Mouse (Mus musculus) forebrain, embryonic 16.5 days (tissue): ENCODE data around the gene 9530068E07Rik. TPM values are rescaled to one million over a fixed set of nuclear protein-coding genes. Genes with fewer than 3 reads are reported as not detected.
"Not testable (repeated sequence)": the region's sequence is repeated elsewhere in the genome, so short reads cannot be mapped to it uniquely, and the experiment has no call there.

Experiments
- ATAC-seq: fragments of 200-750 bp; cut with Nextera tagmentation; 2 replicates; pipeline ENCODE4 v1.8.0; 2017; ENCODE audit warnings: mild to moderate bottlenecking, moderate library complexity
- H3K27ac ChIP-seq: fragments of 300-500 bp; sonication (generic); 2 replicates; pipeline ENCODE4 v1.5.1; 2014; ENCODE audit warnings: low read length, control low read depth
- H3K27me3 ChIP-seq: fragments of 300-500 bp; sonication (generic); replicated peaks from 2 replicates; pipeline ENCODE4 v1.6.1; 2014; ENCODE audit warnings: low read length; ENCODE audit not compliant: control insufficient read depth, insufficient read depth
- H3K36me3 ChIP-seq: fragments of 300-500 bp; sonication (generic); 2 replicates; pipeline ENCODE4 v1.6.1; 2014; ENCODE audit not compliant: control insufficient read depth, insufficient read depth
- H3K4me1 ChIP-seq: fragments of 300-500 bp; sonication (generic); replicated peaks from 2 replicates; pipeline ENCODE4 v1.6.1; 2014; ENCODE audit warnings: low read length; ENCODE audit not compliant: control insufficient read depth, insufficient read depth
- H3K4me2 ChIP-seq: fragments of 300-500 bp; sonication (generic); 2 replicates; pipeline ENCODE4 v1.6.1; 2014; ENCODE audit warnings: mild to moderate bottlenecking, low read length, control low read depth
- H3K4me3 ChIP-seq: fragments of 300-500 bp; sonication (generic); replicated peaks from 2 replicates; pipeline ENCODE4 v1.5.1; 2014; ENCODE audit warnings: mild to moderate bottlenecking, low read length, control low read depth
- H3K9ac ChIP-seq: fragments of 300-500 bp; sonication (generic); replicated peaks from 2 replicates; pipeline ENCODE4 v1.6.1; 2014; ENCODE audit warnings: low read depth, low read length, control low read depth
- H3K9me3 ChIP-seq: fragments of 300-500 bp; sonication (generic); 2 replicates; pipeline ENCODE4 v1.6.1; 2016; ENCODE audit warnings: low read length; ENCODE audit not compliant: control insufficient read depth
- WGBS: fragments of 180-500 bp; shearing (Covaris S2); extraction: QIAGEN DNeasy Blood & Tissue Kit; methylation state at CpG from one replicate; pipeline ENCODE4 v1.1.7; 2014; 5-methylcytosine and 5-hydroxymethylcytosine counted together
- polyA plus RNA-seq: library from polyadenylated mRNA; unstranded; fragments of >200 nt; fragmentation: Nextera tagmentation; extraction: Ambion mirVana; gene quantifications from 2 replicates; pipeline ENCODE4 v1.2.1, GENCODE M21; 2015

Gene 9530068E07Rik
- polyA plus RNA-seq: 116 and 124 TPM in 2 replicates

DNA sequence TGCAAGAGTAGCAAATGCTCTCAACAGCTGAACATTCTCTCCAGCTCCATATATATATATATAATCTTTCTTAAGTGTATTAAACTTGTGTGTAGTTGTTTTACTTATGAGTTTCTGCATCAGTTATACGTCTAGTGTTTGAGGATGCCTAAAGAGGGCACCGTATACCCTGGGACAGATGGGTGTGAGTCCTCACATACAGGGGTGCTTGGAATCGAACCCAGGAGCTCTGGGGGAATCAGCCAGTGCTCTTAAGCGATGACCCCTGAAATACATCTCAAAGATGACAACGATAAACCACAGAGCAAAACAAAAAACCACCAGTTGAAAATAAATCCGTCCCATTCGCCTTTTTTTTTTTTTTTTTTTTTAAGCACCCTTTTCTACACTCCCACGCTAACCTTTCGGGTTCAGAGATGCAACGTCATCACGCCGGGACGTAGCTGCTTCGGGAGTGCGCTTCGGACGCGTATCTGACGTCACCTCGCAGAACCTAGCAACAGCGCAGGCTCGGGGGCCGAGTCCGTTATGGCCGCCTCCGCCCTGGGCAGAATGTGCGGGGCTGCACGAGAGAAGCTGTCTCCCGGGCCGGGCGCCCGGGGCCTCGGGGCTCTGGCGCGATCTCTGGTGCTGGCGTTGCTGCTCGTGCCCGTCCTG lies at the start of gene 9530068E07Rik:
9530068E07Rik (plus strand) TSS at position 489 of the 657 bp plus-strand sequence.
- WGBS: 1% methylated on average over 38 of the region's 38 CpGs
- Histone ChIP-seq H3K9me3 (no peaks in the 10 kb centered on the region), H3K9ac (peak within 1 kb of the TSS; percentile 95), H3K27me3 (no peaks in the 10 kb centered on the region), H3K36me3 (no peaks in the 10 kb centered on the region), H3K4me3 (peak within 1 kb of the TSS; percentile 90), H3K27ac (peak within 1 kb of the TSS; percentile 93), H3K4me1 (peaks cover 10% of the 10 kb centered on the region), H3K4me2 (peak within 1 kb of the TSS; percentile 67)
- peak; percentile 97 for ATAC-seq

DNA sequence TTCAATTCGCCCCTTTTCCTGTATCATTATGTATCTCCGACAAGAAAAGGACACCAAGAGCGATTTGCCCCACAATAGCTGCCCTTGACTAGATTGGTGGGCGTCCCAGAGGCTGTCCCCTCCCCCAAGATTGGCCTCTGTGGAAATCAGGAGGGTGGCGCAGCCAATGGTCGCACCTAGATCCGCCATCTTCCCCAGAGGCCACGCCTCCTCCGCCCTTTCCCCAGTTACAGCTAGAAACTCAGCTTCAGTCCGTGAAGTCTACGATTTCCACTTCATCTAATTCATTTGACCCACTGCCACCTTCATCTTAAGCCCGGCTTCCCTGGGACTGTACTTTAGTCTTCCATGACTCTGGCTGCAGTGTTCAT lies 49.6 kb upstream of the 9530068E07Rik start:
- Histone ChIP-seq H3K9me3 (no peaks in the 10 kb centered on the region), H3K4me3 (peak overlapping the region; percentile 25), H3K9ac (no peak overlapping the region), H3K36me3 (no peaks in the 10 kb centered on the region), H3K4me1 (peaks cover 8% of the 10 kb centered on the region), H3K4me2 (peak overlapping the region; percentile 49), H3K27me3 (no peaks in the 10 kb centered on the region), H3K27ac (peak overlapping the region; percentile 56; the same call in 1 of the 2 replicates)
- 6% methylated on average over 12 of the region's 12 CpGs for WGBS
- peak; percentile 71 for ATAC-seq

GRCm38 (mm10) chr11:52348156-52348555 lies 48.1 kb upstream of the 9530068E07Rik start:
- no peaks in the 10 kb centered on the region for H3K36me3 ChIP-seq
- no peak overlapping the region for H3K9ac ChIP-seq
- H3K9me3 ChIP-seq: no peaks in the 10 kb centered on the region
- H3K27me3 ChIP-seq: no peaks in the 10 kb centered on the region
- H3K4me1 ChIP-seq: peaks cover 8% of the 10 kb centered on the region
- H3K4me3 ChIP-seq: no peak overlapping the region
- H3K4me2 ChIP-seq: no peak overlapping the region
- no peak overlapping the region for H3K27ac ChIP-seq
- no peak for ATAC-seq
- 83% methylated on average over 4 of the region's 4 CpGs for WGBS

DNA sequence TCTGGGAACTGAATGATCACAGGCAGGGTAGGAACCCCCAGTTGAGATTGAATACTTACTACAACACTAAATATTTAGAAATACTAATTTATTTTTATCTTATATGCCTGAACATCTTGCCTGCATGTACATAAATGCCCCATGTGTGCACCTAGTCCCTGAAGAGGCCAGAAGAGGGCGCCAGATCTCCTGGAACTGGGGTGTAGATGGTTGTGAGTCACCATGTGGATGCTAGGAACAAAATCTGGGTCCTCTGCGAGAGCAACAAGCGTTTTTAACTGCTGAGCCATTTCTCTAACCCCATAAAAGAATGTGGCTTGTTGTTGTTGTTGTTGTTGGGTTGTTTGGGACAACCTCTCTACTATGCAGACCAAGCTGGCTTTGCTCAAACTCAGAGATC lies 47.5 kb upstream of the 9530068E07Rik start:
- Histone ChIP-seq H3K4me3 (no peak overlapping the region), H3K9ac (no peak overlapping the region), H3K27me3 (no peaks in the 10 kb centered on the region), H3K4me1 (peaks cover 8% of the 10 kb centered on the region), H3K36me3 (no peaks in the 10 kb centered on the region), H3K4me2 (no peak overlapping the region), H3K27ac (no peak overlapping the region), H3K9me3 (no peaks in the 10 kb centered on the region)
- WGBS: 74% methylated on average over 3 of the region's 3 CpGs
- no peak for ATAC-seq

- H3K9me3 ChIP-seq: no peaks in the 10 kb centered on the region
- WGBS: 4% methylated on average over 9 of the region's 9 CpGs
- no peak overlapping the region for H3K4me2 ChIP-seq
- H3K4me3 ChIP-seq: no peak overlapping the region
- peaks cover 5% of the 10 kb centered on the region for H3K4me1 ChIP-seq
- no peaks in the 10 kb centered on the region for H3K36me3 ChIP-seq
- no peaks in the 10 kb centered on the region for H3K27me3 ChIP-seq
- no peak for ATAC-seq
- no peak overlapping the region for H3K27ac ChIP-seq
- no peak overlapping the region for H3K9ac ChIP-seq
Measured at GRCm38 (mm10) chr11:52350924-52351323, 45.3 kb upstream of the 9530068E07Rik start.

GRCm38 (mm10) chr11:52352271-52352670 lies 44.0 kb upstream of the 9530068E07Rik start:
- no peaks in the 10 kb centered on the region; the same call in 1 of the 2 replicates for H3K4me1 ChIP-seq
- H3K27me3 ChIP-seq: no peaks in the 10 kb centered on the region
- no peaks in the 10 kb centered on the region for H3K9me3 ChIP-seq
- H3K36me3 ChIP-seq: no peaks in the 10 kb centered on the region
- H3K4me2 ChIP-seq: no peak overlapping the region
- no peak overlapping the region for H3K4me3 ChIP-seq
- no peak overlapping the region for H3K27ac ChIP-seq
- H3K9ac ChIP-seq: no peak overlapping the region
- WGBS: 91% methylated on average over 3 of the region's 3 CpGs
- no peak for ATAC-seq

- 86% methylated on average over 5 of the region's 5 CpGs for WGBS
- H3K9ac ChIP-seq: no peak overlapping the region
- H3K4me2 ChIP-seq: no peak overlapping the region
- H3K36me3 ChIP-seq: no peaks in the 10 kb centered on the region
- no peaks in the 10 kb centered on the region for H3K27me3 ChIP-seq
- H3K4me3 ChIP-seq: no peak overlapping the region
- H3K27ac ChIP-seq: no peak overlapping the region
- no peak for ATAC-seq
- no peaks in the 10 kb centered on the region for H3K9me3 ChIP-seq
- peaks cover under 1% of the 10 kb centered on the region for H3K4me1 ChIP-seq
Measured at GRCm38 (mm10) chr11:52354644-52355043, 41.6 kb upstream of the 9530068E07Rik start.

DNA sequence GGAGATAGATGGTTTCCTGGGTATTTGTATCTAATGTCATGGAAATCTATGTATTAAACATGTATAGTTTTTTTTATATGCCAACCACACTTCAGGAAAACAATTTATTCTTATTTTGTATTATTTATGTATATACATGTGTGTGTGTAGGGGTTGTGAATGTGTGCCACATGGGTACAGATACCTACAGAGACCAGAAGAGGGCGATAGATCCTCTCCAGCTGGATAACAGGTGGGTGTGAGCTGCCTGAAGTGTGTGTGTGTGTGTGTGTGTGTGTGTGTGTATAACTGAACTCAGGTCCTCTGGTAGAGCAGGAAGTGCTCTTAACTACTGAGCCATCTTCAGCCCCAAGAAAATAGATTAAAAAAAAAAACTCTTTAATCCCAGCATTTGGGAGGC lies 40.6 kb upstream of the 9530068E07Rik start:
- Histone ChIP-seq H3K36me3 (no peaks in the 10 kb centered on the region), H3K9me3 (no peaks in the 10 kb centered on the region), H3K9ac (no peak overlapping the region), H3K4me2 (no peak overlapping the region), H3K27me3 (no peaks in the 10 kb centered on the region), H3K4me1 (peaks cover 7% of the 10 kb centered on the region), H3K27ac (no peak overlapping the region), H3K4me3 (no peak overlapping the region)
- no peak for ATAC-seq
- 90% methylated on average over 1 of the region's 1 CpGs for WGBS

- H3K4me2 ChIP-seq, H3K36me3 ChIP-seq, ATAC-seq, H3K9ac ChIP-seq, H3K4me3 ChIP-seq, H3K9me3 ChIP-seq, H3K27me3 ChIP-seq, H3K27ac ChIP-seq: not testable (repeated sequence)
- H3K4me1 ChIP-seq: peaks cover 13% of the 10 kb centered on the region
- 95% methylated on average over 5 of the region's 5 CpGs for WGBS
Measured at GRCm38 (mm10) chr11:52357091-52357490, 39.1 kb upstream of the 9530068E07Rik start.

- no peak for ATAC-seq
Measured at GRCm38 (mm10) chr11:52358520-52358919, 37.7 kb upstream of the 9530068E07Rik start.

More at GRCm38 (mm10) chr11:52358520-52358919, 37.7 kb upstream of the 9530068E07Rik start:
- no peak overlapping the region for H3K4me3 ChIP-seq
- no peaks in the 10 kb centered on the region for H3K27me3 ChIP-seq
- H3K36me3 ChIP-seq: no peaks in the 10 kb centered on the region
- no peak overlapping the region for H3K4me2 ChIP-seq
- H3K4me1 ChIP-seq: peaks cover 25% of the 10 kb centered on the region
- no peak overlapping the region for H3K9ac ChIP-seq
- H3K9me3 ChIP-seq: no peaks in the 10 kb centered on the region
- H3K27ac ChIP-seq: no peak overlapping the region
- WGBS: 34% methylated on average over 4 of the region's 4 CpGs
